Mouse (Mus musculus) lung, adult 18-20 months (tissue): ENCODE results near the gene Col28a1.
A peak's percentile ranks its signal among the peaks of the same experiment; 100 is the strongest.

Experiments used
- DNase-seq, 2 experiments: peaks; one replicate each; pipeline ENCODE4 v3.0.0; 2022; ENCODE audit warnings: mixed read lengths in 2 of 2

Col28a1 gene

DNA sequence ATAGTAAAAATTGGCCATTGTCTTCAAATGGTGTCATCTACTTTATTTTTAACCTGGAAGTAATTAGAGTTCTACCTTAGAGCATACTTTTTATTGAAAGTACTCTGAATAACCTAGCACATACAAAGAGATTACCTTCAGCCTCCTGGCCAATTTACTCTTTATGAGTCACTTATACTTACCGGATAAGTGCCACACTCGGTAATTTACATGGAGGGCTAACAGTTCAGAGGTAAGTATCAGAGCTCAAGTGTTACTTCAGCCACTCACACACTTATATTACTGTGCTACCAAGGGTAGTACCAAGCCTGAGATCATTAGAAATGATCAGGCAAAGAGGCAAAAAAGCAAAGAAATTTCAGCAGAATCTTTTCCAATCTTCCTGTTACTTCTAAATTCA lies 73.8 kb downstream of the Col28a1 start:
- no peak for DNase-seq

GRCm38 (mm10) chr6:8105870-8106706 lies 86.3 kb downstream of the Col28a1 start:
- no peak for DNase-seq

- DNase-seq = no peak
These were observed 91.2 kb downstream of the Col28a1 start for GRCm38 (mm10) chr6:8101224-8101623.

GRCm38 (mm10) chr6:8095856-8096255 lies 96.6 kb downstream of the Col28a1 start:
- no peak for DNase-seq

DNA sequence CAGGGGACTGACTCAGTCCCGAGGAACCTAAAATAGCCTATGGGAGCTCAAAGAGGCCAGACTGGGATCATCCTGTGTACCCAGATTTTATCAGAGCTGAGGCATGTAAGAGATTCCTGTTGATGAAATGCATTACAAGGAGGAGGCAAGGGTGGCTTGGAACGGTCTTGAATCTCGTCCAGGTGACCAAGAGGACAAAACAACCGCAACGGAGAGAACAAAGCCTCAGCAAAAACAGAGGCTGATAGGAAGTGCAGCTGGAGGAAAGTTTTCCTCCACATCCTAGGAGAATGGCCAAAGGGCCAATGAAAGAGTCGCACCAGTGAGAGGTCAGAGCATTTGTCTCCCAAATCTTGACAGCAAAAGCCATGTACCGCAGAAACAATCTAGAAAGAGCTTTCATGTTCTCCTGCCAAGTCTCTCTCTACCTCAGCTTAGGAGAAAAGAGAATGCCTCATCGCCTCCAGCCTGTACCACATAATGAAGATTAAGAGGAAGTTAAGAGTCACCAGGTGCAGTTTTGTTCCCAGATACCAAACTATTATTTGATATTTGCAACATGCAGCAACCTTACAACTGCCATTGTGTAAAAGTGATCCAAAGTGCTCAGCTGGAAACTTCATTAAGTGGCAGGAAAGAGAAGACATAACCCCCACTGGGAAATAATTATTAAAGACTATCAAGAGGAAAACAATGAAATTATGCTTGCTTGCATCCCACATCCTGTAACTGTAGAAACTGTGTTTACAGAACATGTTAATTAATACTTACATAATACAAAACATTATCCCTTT lies 98.1 kb downstream of the Col28a1 start:
- DNase-seq = no peak

GRCm38 (mm10) chr6:8093556-8093955 lies 98.9 kb downstream of the Col28a1 start:
- DNase-seq = no peak

- DNase-seq = peak in 1 of 2 experiments; percentile 32
These were observed 105.6 kb downstream of the Col28a1 start for GRCm38 (mm10) chr6:8086847-8087246.

- DNase-seq = no peak
These were observed 107.6 kb downstream of the Col28a1 start for GRCm38 (mm10) chr6:8084806-8085205.

GRCm38 (mm10) chr6:8083196-8083595 lies 109.2 kb downstream of the Col28a1 start:
- DNase-seq = no peak

DNA sequence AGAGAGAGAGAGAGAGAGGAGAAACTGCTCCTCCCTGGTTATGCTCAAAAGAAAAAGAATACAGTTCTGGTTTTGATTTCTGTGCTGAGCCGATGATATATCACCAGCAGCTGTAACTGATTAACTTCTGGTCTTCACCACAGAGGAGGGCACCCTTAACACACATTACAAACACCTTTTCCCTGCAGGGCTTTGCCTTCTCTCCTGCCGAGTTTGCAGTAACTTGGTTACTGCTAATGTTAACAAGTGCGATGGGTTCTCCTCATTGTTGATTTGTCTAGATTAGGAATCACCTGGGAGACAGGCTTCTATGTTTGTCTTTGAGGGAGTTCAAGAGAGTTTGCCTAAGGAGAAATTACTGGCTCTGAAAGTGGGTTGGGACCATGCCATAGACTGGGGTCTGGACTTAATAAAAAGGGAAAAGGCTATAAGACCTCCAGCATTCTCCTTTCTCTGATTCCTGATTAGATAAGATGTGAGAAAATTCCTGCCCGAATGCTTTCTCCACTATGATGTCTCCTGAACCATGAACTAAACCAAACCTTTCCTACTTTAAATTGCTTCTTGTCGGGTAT lies 114.8 kb downstream of the Col28a1 start:
- DNase-seq = no peak

DNA sequence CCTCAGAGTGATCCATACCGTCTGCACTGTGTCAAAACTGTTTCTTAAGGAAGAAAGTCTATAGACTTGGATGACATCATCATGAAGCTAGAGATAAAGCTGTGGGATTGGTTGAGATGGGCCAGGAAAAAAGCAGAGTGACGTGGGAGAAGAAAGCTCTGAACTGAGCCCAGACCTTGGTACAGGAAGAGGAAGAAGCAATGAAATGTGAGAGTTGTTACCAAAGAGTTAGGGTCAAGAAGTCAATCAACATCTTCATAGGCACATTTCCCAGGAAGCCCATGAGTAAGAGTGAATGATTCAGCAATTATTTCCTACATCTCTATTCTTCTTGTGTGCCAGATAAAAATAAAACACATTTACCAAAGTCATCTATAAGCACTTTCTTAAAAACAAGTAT lies 117.5 kb downstream of the Col28a1 start:
- DNase-seq = no peak

DNA sequence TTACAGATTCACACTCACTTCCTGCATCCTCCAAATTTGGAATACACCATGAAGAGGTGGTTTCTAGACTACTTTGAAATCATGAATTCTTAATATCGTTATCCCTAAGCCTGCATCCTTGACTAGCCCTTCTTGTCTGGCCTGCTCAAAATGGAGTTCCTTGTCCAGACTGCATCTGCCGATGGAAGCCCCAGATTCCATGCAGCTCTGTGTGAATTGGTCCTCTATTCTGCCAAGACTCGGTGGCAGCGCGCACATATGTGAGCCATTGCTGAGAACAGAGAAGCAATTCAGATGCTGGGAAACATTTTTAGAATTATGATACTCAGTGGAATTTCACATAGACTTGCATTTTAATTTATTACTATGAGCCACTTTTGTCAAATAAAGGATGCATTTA lies 123.4 kb downstream of the Col28a1 start:
- DNase-seq = no peak

GRCm38 (mm10) chr6:8068394-8068793 lies 124.0 kb downstream of the Col28a1 start:
- no peak for DNase-seq

DNA sequence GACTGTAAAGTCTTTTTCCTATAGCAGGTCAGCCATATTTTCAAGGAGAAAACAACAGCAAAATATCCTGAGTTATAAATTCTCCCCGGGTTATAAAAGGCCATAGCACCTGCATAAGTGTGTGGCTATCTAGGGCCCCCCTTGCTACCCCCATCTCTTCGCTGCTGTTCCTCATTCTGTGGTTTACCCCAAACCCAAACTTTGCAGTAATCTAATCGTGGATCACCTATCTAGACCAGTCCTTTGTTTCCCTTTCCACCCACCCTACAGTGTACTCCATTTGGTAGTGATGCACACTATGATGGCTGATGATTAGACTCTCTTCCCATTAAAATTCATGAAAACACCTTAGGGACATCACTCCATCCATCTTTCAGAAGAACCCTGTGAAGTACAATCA lies 125.3 kb downstream of the Col28a1 start:
- DNase-seq = no peak

DNA sequence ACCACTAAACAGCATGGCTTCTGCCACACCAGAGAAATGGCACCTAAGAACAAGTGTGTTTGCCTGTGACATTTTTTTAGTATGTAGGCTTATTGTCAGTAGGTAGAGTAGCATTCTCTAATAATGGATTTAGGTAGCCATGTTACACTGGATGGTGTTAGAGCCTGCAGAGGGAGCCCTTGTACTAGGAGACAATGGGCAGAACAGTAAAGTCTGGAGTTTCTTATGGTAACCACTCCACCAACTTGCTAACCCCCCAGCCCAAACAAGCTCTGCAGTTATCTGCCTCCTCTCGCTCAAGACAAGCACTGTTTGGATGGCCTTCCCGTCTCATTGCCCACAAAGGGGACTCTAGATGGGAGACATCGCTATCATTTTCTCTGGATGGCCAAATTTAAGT lies 126.2 kb downstream of the Col28a1 start:
- peak in 1 of 2 experiments; percentile 38 for DNase-seq

GRCm38 (mm10) chr6:8059199-8059598 lies 133.2 kb downstream of the Col28a1 start:
- DNase-seq = no peak

DNA sequence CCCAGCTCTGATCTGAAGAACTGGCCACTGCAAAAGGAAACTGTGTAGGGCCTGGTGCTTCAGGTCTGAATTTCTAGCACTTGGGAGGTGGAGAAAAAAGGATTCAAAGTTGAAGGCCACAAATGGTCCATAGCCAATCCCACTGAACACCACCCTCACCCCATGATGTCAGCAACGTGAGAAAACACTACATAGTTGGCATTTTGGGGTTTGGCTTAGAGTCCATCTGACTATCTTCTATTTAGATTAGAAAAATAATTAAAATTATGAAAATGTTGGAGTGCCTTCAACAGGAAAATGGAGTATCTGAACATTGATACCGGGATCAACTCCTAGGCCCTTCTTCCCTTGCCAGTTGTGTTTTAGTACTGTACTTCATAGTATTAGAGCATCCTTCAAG lies 144.2 kb downstream of the Col28a1 start:
- DNase-seq = no peak

DNA sequence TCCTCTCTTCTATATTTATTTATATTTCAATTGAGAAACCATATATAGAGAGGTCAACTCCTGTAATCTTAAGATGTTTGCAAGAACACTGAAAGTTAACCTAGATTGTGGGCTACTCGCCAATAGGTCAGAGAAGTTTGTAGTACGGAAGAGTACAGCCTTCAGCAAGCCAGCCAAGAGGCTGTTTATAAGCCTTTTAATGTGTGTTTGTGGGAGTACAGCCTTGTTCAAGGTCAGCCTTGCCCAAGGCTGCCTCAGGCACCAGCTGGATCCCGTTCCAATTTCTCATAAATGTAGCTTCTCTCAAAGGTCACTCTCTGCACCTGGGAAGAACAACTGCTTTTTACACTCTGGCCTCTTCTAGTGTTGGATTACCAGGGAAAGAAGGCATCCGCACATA lies 146.0 kb downstream of the Col28a1 start:
- peak in 1 of 2 experiments; percentile 41 for DNase-seq

- no peak for DNase-seq
These were observed 146.6 kb downstream of the Col28a1 start for GRCm38 (mm10) chr6:8045825-8046224.

- no peak for DNase-seq
These were observed 163.7 kb downstream of the Col28a1 start for GRCm38 (mm10) chr6:8028711-8029110.

DNA sequence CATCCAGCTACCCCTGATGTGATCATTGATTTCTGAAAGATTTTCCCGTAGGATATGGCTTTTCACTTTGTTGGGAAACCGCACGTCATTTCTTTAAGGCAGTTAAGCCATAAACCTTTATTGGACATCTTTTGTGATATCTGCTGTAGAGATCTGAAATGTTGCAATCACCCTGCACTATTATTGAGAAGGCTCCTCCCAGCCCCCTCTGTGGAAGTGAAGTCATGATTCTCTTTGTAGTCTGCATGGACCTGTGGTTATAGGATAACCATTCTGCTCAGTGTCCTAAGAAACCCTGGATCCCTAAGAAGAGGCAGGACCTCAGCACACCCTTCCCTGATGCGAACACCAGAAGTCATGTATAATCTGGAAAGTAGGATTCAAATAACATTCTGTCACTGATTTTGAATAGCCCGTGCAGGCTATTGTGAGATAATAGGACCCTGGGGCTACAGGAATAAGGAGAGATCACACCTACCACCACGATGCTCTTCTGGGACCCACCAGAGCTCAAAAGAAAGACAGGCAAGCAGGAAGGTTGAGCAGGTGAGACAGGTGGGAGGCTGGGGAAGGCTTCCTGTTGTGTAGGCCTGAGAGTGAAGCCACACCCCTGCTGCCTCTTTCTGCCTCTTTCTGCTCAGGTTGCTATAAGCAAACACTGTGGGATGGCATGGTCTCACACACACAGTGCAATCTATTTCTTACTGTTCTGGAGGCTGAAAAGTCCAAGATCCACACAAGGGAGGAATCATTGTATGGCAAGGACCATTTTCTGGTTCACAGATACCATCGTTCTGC lies 166.9 kb downstream of the Col28a1 start:
- DNase-seq = no peak

DNA sequence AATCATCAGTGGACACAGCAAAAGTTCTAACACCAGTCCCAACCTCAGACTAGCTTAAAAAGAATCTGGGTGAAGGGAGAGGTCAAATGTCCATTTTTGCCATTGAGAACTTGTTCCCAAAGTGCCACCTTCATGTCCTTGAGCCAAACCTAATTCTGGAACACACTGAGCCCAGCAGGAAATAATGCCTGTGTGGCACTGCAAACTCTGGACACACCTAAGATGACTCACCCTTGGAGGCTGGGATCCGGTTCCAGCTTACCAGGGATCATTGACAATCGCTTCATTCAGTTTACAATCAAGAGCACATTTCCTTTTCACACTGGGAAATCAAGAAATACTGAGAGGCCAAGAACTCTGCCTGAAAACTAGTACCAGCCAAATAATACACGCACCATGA lies 168.9 kb downstream of the Col28a1 start:
- peak in 1 of 2 experiments; percentile 33 for DNase-seq

GRCm38 (mm10) chr6:7994736-7995135 lies 197.7 kb downstream of the Col28a1 start:
- DNase-seq = no peak
